Mouse (Mus musculus) forebrain, embryonic 14.5 days (tissue): ENCODE measurements around the gene Rab11fip5. TPM values are rescaled to one million over a fixed set of nuclear protein-coding genes. Genes with fewer than 3 reads are reported as not detected.

Experiments used
- ATAC-seq: fragments of 200-750 bp; cut with Nextera tagmentation; 2 replicates; pipeline ENCODE4 v1.8.0; 2017; ENCODE audit warnings: mild to moderate bottlenecking, moderate library complexity
- DNase-seq: peaks from one replicate; pipeline ENCODE4 v3.0.0-alpha.2; 2015; ENCODE audit warnings: low spot score
- H3K27ac ChIP-seq: fragments of 300-500 bp; sonication (generic); 2 replicates; pipeline ENCODE4 v1.5.1; 2014; ENCODE audit warnings: low read depth, mild to moderate bottlenecking, control low read depth, low read length, moderate library complexity
- H3K27me3 ChIP-seq: fragments of 300-500 bp; sonication (generic); replicated peaks from 2 replicates; pipeline ENCODE4 v1.6.1; 2014; ENCODE audit warnings: low read length, control low read depth, mixed read lengths; ENCODE audit not compliant: control insufficient read depth, insufficient read depth
- H3K36me3 ChIP-seq: fragments of 300-500 bp; sonication (generic); 2 replicates; pipeline ENCODE4 v1.6.1; 2014; ENCODE audit warnings: low read length, control low read depth; ENCODE audit not compliant: control insufficient read depth, insufficient read depth
- H3K4me1 ChIP-seq: fragments of 300-500 bp; sonication (generic); 2 replicates; pipeline ENCODE4 v1.6.1; 2014; ENCODE audit warnings: antibody characterized with exemption, low read length, control low read depth; ENCODE audit not compliant: control insufficient read depth, insufficient read depth
- H3K4me2 ChIP-seq: fragments of 300-500 bp; sonication (generic); 2 replicates; pipeline ENCODE4 v1.6.1; 2014; ENCODE audit warnings: mild to moderate bottlenecking, control low read depth, low read length
- H3K4me3 ChIP-seq: fragments of 300-500 bp; sonication (generic); 2 replicates; pipeline ENCODE4 v1.5.1; 2014; ENCODE audit warnings: low read depth, low read length, control low read depth
- H3K9ac ChIP-seq: fragments of 300-500 bp; sonication (generic); 2 replicates; pipeline ENCODE4 v1.6.1; 2014; ENCODE audit warnings: mild to moderate bottlenecking, low read length, control low read depth, moderate library complexity
- H3K9me3 ChIP-seq: fragments of 300-500 bp; sonication (generic); replicated peaks from 2 replicates; pipeline ENCODE4 v1.6.1; 2016; ENCODE audit warnings: low read length, control low read depth, mixed read lengths; ENCODE audit not compliant: control insufficient read depth
- WGBS: fragments of 180-500 bp; shearing (Covaris S2); extraction: QIAGEN DNeasy Blood & Tissue Kit; methylation state at CpG from one replicate; pipeline ENCODE4 v1.1.7; 2014; 5-methylcytosine and 5-hydroxymethylcytosine counted together
- polyA plus RNA-seq: library from polyadenylated mRNA; unstranded; fragments of >200 nt; fragmentation: Nextera tagmentation; extraction: Ambion mirVana; gene quantifications from 2 replicates; pipeline ENCODE4 v1.2.1, GENCODE M21; 2014

The Rab11fip5 gene
- polyA plus RNA-seq, 1 experiment from 2014 or later = 9.2 TPM

DNA sequence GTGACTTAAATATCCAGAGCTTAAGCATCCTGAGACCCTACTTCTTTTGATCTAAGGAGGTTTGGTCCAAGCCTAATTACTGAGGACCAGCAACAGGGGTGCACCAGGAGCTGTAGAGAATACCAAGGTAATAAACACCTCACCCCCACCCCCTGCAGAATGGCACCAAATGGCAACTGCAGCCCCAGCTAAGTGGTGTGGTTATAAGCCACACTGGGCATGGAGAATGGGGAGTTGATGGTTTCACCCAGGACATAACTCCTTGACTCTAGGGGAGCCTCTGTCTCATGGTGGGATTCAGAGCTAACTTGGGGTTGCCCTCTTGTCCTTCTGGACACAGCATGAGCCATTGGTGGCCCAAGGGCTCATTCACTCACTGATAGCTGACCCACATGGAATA, 40.2 kb downstream of the Rab11fip5 start:
- Histone ChIP-seq H3K27ac (no peak overlapping the region), H3K9me3 (no peaks in the 10 kb centered on the region), H3K27me3 (no peaks in the 10 kb centered on the region), H3K4me3 (no peak overlapping the region), H3K4me2 (no peak overlapping the region), H3K4me1 (0 out of 2 replicates have a peak, but pooled peaks cover 6% of the 10 kb centered on the region), H3K9ac (no peak overlapping the region), H3K36me3 (peaks cover 4% of the 10 kb centered on the region; the same call in 1 of the 2 replicates)
- ATAC-seq = no peak
- no peak for DNase-seq

DNA sequence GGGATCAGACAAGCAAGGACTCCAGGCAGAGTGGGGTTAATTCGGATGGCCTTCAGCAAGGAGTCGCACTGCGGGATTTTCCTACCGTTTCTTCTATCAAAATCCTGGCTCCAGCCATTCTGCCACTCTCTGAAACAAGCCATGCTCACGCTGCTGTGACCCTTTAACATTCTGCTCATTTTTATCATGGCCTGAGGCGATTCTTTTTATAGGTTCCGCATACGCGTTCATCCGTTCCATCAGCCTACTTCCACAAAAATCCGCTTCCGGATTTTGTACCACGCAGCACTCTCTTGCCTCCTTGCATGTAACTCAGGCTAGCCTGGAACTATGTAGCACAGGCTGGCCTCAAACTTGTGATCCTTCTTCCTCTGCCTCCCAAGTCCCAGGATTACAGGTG, 40.7 kb downstream of the Rab11fip5 start:
- Histone ChIP-seq H3K4me3 (peak overlapping the region; percentile 69), H3K27ac (peak overlapping the region; percentile 0; the same call in 1 of the 2 replicates), H3K4me2 (peak overlapping the region; percentile 89), H3K4me1 (0 out of 2 replicates have a peak, but pooled peaks cover 6% of the 10 kb centered on the region), H3K36me3 (peaks cover 4% of the 10 kb centered on the region; the same call in 1 of the 2 replicates), H3K9me3 (no peaks in the 10 kb centered on the region), H3K9ac (peak overlapping the region; percentile 73), H3K27me3 (no peaks in the 10 kb centered on the region)
- 5% methylated on average over 13 of the region's 13 CpGs for WGBS
- no peak for ATAC-seq
- DNase-seq = peak; percentile 60

DNA sequence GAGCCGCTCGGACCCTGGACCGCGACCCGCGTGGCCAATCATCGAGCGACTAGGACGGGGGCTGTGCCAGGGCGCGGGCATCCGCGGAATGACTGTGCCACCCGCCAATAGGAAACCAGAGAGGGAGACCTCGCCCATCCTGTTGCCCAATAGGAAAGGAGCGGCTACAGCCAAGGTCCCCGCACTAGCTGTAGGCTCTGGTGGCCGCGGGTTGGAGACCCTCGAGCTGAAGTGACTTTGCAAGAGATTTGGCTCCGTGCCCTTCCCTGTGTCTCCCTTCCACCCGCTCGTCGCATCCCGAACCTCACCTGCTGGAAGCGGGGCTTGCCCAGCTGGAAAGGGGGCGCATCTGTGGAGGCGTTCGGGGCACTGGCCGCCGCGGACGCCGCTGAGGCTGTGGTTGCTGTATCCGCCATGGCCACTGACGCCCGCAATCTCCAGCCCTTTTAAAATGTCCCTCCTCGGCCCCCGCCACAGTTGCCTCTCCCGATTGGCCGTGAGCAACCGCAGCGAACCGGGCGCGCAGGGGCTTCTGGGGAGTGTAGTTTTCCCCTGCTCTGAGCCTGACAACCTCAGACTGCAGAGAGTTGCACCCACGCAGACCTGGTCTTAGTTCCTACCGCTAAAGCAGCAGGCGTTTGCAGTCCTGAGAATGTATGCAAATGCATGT, 41.3 kb downstream of the Rab11fip5 start, which contains the start of gene Sfxn5:
Gene Sfxn5, minus strand, starts transcription at position 423 of the 670 bp plus-strand sequence.
- peak; percentile 97 for DNase-seq
- Histone ChIP-seq H3K4me2 (peak within 1 kb of the TSS; percentile 89), H3K27me3 (no peaks in the 10 kb centered on the region), H3K36me3 (peaks cover 4% of the 10 kb centered on the region; the same call in 1 of the 2 replicates), H3K9ac (peak within 1 kb of the TSS; percentile 73), H3K9me3 (no peaks in the 10 kb centered on the region), H3K4me3 (peak within 1 kb of the TSS; percentile 69), H3K27ac (peak within 1 kb of the TSS; percentile 93), H3K4me1 (0 out of 2 replicates have a peak, but pooled peaks cover 6% of the 10 kb centered on the region)
- peak; percentile 98 for ATAC-seq
- WGBS = under 1% methylated on average over 49 of the region's 49 CpGs

DNA sequence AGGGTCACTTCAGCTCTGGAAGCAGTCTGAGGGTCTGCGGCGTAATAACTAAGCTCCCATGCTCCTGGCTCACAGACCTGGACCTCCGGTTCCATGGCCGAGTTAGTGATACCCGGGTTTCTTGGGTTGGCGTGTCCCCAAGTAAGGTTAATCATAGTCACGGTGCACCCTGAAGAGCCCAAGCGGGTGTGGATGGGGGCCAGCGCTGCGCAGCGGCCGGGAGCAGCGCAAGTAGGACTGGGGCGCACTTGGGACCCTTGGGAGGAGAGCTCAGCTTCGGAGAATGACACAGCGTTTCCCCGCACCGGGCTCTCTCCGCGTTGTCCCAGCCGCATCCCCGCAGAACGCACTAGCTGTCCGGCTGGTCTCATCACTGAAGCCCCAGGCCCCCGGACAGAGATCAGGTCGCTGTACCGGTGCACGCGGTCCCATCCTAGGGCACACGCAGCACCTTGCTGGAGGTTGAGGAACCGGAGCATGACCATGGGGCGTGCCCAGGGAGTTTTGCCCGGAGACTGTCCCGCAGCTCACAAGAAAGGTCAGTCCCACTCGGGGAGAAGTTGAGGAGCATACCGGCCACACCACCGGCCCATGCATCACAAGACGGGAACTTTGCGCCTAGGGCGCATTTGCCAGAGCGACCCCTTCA, 42.0 kb downstream of the Rab11fip5 start:
- Histone ChIP-seq H3K4me2 (peak overlapping the region; percentile 89), H3K4me1 (0 out of 2 replicates have a peak, but pooled peaks cover 6% of the 10 kb centered on the region), H3K4me3 (peak overlapping the region; percentile 69), H3K27ac (peak overlapping the region; percentile 49; the same call in 1 of the 2 replicates), H3K27me3 (no peaks in the 10 kb centered on the region), H3K36me3 (peaks cover 4% of the 10 kb centered on the region; the same call in 1 of the 2 replicates), H3K9me3 (no peaks in the 10 kb centered on the region), H3K9ac (peak overlapping the region; percentile 67)
- peak; percentile 34 for DNase-seq
- ATAC-seq = peak; percentile 40
- WGBS = under 1% methylated on average over 41 of the region's 41 CpGs

DNA sequence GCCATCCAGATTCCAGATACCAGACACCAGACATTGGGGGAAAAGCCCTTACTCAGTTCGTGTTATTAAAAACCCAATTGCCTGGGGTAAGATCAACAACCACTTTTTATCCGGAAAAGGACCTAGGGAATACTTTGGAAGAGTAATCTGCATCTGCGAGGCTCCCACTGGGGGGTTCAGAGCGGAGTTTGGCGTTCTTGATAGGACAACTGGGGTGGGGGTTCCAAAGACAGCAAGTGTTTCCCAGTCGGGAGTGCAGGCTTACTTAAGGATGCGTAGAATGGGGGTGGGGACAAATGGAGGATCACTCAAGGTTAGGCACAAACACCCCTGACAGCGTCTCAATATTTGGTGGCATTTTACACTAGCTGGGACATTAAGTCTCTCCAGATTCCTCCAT, 42.7 kb downstream of the Rab11fip5 start:
- Histone ChIP-seq H3K9ac (peak overlapping the region; percentile 67), H3K4me1 (0 out of 2 replicates have a peak, but pooled peaks cover 6% of the 10 kb centered on the region), H3K4me2 (peak overlapping the region; percentile 89), H3K4me3 (peak overlapping the region; percentile 69), H3K36me3 (peaks cover 4% of the 10 kb centered on the region; the same call in 1 of the 2 replicates), H3K27ac (no peak overlapping the region), H3K9me3 (no peaks in the 10 kb centered on the region), H3K27me3 (no peaks in the 10 kb centered on the region)
- DNase-seq = no peak
- 13% methylated on average over 8 of the region's 8 CpGs for WGBS
- no peak for ATAC-seq

DNA sequence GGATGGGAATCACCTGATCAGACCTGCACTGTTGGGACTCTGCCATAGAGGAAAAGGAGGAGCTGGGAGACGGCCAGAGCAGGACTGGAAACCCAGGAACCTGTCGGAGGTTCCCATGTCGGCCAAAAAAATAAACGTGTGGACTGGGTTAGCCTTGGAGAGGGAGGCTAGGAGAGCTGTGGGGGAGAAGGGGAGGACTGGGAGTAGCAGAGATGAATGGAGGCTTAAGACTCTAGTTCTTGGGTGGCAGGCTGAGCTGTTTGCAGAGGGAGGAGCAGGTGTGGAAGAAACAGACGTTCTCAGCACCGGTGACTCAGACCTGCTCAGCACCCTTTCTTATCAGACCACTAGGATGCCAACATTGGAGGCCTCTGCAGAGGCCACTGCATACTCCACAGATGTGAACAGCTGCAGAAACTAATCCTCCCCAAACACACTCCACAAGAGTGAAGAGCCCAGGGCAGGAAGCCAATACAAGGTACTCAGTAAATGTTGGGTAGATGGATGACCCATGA, 43.2 kb downstream of the Rab11fip5 start:
- H3K4me2 ChIP-seq = peak overlapping the region; percentile 89
- no peak for ATAC-seq
- peak overlapping the region; percentile 69; the same call in 1 of the 2 replicates for H3K4me3 ChIP-seq
- H3K27me3 ChIP-seq = no peaks in the 10 kb centered on the region
- no peak overlapping the region for H3K27ac ChIP-seq
- H3K36me3 ChIP-seq = peaks cover under 1% of the 10 kb centered on the region; the same call in 1 of the 2 replicates
- WGBS = 43% methylated on average over 6 of the region's 6 CpGs
- H3K4me1 ChIP-seq = 0 out of 2 replicates have a peak, but pooled peaks cover 6% of the 10 kb centered on the region
- peak overlapping the region; percentile 67; the same call in 1 of the 2 replicates for H3K9ac ChIP-seq
- H3K9me3 ChIP-seq = no peaks in the 10 kb centered on the region
- peak; percentile 5 for DNase-seq

DNA sequence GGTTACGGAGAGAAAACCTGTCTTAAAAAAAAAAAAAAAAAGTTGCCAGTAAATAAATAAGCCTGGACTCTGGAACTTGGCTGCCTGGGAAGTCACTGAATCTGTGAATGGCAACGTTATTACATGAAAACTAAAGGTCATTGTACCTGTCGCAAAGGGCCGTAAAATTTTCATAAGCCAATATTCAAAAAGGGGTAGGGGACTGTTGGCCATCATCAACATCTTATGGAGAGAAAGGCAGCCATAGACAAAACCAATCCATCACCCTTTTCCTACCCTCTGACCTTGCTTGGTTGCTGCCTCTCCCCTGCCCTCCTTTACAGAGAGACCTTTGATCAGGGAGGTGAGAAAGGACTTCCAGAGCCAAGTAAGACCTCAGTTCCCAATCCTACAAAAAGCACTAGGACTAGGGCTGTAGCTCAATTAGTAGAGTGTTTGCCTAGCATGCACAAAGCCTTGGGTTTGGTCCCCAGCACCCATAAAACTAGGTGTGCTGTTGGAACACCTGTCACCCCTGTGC, 44.7 kb downstream of the Rab11fip5 start:
- Histone ChIP-seq H3K9me3 (no peaks in the 10 kb centered on the region), H3K4me1 (0 out of 2 replicates have a peak, but pooled peaks cover 6% of the 10 kb centered on the region), H3K27ac (no peak overlapping the region), H3K4me3 (no peak overlapping the region), H3K27me3 (no peaks in the 10 kb centered on the region), H3K9ac (no peak overlapping the region), H3K4me2 (no peak overlapping the region), H3K36me3 (no peaks in the 10 kb centered on the region)
- WGBS = 97% methylated on average over 4 of the region's 4 CpGs
- ATAC-seq (no peak), DNase-seq (no peak)

DNA sequence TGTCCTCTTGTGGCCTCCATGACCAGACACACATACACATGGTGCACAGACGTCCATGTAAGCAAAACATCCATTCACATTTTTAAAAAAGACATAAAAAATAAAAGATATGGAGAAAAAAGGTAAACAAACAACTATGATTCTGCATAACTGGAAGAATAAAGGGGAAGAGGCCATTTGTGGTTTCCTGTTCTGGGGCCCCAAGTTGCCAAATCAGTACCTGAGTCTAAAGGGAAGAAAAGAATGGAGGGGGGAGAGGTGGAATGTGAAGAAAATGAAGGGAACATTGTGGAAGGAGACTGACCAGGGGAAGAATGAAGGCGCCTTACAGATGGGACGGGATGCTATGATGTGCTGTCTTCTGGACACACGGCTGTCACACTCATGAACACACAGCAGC, 47.9 kb downstream of the Rab11fip5 start:
- Histone ChIP-seq H3K27me3 (no peaks in the 10 kb centered on the region), H3K27ac (no peak overlapping the region), H3K36me3 (no peaks in the 10 kb centered on the region), H3K4me2 (no peak overlapping the region), H3K9me3 (no peaks in the 10 kb centered on the region), H3K4me1 (0 out of 2 replicates have a peak, but pooled peaks cover 3% of the 10 kb centered on the region), H3K9ac (no peak overlapping the region), H3K4me3 (no peak overlapping the region)
- DNase-seq (no peak), ATAC-seq (no peak)
- 87% methylated on average over 4 of the region's 4 CpGs for WGBS
